Mouse (Mus musculus) layer of hippocampus, postnatal 25 days (tissue): Measurements from ENCODE around the gene Zfp385b. TPM values are rescaled to one million over a fixed set of nuclear protein-coding genes. Genes with fewer than 3 reads are reported as not detected.
A peak's percentile ranks its signal among the peaks of the same experiment; 100 is the strongest.
"Not testable (repeated sequence)": the region's sequence is repeated elsewhere in the genome, so short reads cannot be mapped to it uniquely, and the experiment has no call there.

Experiments
- DNase-seq, 2 experiments: peaks; one replicate each; pipeline ENCODE4 v3.0.0; 2022; ENCODE audit warnings: mixed read lengths in 2 of 2, low spot score in 1 of 2; ENCODE audit errors: extremely low spot score in 1 of 2
- total RNA-seq, 2 experiments: library from RNA; stranded (reverse); gene quantifications; 2 replicates each; pipeline ENCODE4 v1.2.3; 2021

Gene Zfp385b
- total RNA-seq, 2 experiments from 2014 or later: 47.4 to 49.1 TPM

- no peak for DNase-seq
Measured at GRCm38 (mm10) chr2:77495344-77495743, 324.1 kb downstream of the Zfp385b start.

DNA sequence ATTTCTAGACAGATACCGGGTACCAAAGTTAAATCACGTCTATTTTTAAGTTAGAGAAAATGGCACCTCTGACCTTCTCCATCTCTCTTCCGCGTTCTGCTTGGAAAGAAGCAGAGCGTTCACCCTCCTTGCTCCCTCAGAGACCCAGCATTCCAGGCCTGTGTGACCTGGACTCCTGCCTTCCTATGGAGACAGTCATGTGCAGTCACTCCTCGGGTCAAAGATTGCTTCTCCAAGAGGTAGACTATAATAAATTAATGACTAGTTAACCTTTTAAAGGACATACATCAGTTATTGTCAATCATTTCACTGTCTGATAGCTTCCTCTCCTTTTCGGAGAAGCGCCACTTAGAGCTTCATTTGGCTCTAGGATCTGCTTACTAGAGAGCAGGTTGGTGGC, 325.7 kb downstream of the Zfp385b start:
- no peak for DNase-seq

GRCm38 (mm10) chr2:77487151-77487550, 332.3 kb downstream of the Zfp385b start:
- no peak for DNase-seq

DNA sequence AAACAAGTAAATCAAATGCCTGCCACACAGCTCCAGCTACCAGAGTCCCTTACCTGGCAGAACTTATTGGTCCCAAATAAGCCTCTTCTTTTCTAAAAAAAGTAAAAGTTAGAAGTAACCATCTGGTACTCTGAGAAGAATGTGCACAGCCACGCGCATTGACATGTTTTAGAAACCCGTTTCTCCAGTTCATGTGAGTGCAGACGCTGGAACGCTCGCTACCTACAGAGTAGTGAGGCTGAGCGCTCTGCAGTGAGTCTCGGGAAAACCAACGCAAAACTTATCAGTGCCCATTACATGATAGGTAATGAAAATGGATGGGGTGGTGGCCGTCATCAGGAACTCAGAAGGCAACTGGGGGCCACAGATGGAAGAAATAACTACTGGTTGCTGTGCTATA, 338.2 kb downstream of the Zfp385b start:
- no peak for DNase-seq

DNA sequence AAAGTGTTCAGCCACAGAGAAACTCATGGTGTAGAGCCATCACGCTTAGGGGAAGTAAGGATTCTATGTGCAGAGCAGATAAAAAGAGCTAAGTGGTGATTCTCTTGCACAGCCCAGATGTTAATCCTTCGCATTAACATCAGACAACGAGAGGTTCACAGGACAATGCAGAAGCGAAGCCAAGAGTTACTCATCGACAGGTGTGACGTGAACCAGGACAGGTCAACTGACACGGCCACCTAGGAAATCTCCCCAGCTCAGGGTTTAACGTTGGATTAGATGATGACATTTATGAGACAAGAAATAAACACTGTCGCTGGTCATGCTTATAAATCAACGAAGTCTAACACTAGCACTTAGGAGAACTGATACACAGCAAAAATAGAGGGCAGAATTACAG, 341.9 kb downstream of the Zfp385b start:
- no peak for DNase-seq

DNA sequence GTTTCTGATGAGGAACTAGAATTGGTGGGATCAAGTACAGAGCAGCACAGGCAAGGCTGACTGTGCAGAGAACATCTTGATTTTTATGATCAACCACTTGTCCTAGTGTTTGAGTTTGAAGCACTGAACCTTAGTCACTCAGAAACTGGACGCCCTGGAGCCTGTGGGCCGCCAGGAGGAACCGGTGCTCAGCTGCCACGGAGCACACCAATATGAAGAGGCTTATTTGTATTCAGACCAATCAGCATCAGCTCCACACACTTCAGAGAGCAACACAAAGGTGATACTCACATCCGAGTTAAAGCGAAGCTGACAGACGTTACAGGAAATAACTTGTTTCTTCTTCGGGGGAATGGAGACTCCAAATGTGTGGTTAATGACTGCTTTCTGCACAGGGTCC, 343.0 kb downstream of the Zfp385b start:
- no peak for DNase-seq

GRCm38 (mm10) chr2:77472254-77472837, 347.1 kb downstream of the Zfp385b start:
- DNase-seq: no peak

DNA sequence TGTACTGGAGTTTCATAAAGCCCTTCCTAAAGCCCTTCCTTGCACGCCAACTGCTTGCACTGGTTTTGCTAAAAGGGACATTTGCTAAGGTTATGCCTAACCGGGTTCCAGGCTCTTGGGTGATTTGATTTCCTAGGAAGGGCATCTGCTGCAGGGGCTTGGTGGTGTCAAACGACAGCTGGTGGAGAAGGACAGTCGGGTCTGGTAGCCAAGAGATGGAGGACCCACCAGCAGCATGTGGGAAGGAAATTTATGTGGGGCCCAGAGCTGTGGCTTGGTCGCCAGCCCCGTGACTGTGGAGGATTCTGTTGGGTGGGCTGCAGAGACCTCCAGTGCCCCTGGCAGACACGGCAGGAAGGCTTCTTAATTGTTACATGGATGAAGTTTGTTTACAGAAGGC, 348.7 kb downstream of the Zfp385b start:
- DNase-seq: no peak

DNA sequence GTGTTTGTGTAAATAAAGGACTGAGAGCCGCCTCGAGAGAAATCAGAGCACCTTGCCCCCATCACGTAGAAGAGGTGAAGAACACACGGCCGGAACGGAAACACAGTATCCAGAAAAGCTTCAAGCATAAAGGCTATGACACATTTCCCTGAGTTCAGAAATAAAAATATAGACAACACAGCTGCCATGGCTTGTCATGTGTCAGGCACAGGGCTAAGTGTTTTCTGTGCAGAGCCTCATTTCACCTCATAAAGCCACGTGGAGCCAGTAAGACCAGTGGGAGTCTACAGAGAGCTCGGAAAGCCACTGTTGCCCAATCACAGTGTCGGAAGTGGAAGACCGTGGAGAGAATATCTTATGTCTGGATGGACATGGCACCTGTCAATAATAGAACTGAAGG, 358.0 kb downstream of the Zfp385b start:
- no peak for DNase-seq

- DNase-seq: no peak
Measured at GRCm38 (mm10) chr2:77460011-77460410, 359.4 kb downstream of the Zfp385b start.

DNA sequence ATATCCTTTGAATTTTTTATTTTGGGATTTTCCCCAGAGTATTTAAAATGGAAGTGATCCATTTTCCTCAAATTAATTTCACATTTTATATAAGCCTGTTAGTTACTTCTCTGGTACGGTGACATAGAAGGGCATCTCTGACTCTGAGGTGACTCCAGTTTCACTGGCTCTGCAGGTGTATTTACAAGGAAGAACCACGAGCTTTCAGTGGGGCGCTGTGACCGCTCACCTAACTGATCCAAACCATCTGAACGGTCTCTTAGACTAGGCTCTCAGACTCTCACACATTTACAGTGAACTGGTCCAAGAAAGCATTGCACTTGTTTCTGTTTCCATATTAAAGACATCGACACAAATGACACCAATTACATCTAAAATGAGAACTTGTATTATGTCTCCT, 361.0 kb downstream of the Zfp385b start:
- DNase-seq: no peak

GRCm38 (mm10) chr2:77457120-77457519, 362.3 kb downstream of the Zfp385b start:
- DNase-seq: no peak

DNA sequence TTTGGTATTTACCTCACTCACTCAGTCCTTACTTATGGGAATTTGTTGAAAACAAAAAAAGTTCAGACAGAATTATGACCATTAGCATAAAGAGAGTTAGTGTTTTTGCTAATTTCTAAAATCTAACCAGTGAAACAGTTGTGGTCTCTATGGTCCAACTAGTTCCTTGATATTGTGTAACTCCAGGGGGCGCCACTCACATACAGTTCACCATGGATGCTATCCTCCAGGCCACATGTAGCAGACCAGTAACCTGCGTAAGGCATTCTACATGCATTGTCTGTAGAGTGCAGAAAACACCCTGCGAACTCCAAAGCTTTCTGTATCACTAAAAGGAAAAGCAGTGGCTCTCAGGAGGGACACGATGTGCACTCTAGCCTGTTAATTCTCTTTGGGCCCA, 362.8 kb downstream of the Zfp385b start:
- peak in 1 of 2 experiments; percentile 65 for DNase-seq

DNA sequence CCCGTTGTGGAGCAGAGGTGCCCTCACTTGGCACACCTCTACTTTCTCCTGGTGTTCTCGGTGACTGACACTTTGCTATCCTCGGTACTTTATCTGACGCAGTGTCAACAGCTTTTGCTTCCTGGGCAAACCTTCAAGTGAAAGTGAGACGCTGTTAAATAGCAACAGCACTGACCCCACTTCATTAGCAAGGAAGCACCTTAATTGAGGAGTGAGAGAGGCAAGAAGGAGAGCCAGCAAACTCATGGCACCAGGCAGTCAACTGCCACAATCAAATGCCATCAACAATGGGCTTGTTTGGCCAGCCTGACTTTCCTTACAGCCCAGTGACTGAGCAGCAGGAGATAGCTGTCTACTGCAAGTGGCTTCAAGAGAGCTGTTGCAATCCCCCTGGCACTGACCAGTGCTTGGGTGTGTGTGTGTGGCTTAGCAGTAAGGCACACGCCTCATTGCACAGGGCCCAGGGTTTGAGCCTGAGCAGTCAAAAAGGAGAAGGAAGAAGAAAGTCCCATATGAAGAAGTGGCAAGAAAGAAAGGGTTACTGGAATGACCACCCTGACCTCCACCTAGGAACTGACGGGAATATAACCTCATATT, 365.0 kb downstream of the Zfp385b start:
- DNase-seq: no peak

DNA sequence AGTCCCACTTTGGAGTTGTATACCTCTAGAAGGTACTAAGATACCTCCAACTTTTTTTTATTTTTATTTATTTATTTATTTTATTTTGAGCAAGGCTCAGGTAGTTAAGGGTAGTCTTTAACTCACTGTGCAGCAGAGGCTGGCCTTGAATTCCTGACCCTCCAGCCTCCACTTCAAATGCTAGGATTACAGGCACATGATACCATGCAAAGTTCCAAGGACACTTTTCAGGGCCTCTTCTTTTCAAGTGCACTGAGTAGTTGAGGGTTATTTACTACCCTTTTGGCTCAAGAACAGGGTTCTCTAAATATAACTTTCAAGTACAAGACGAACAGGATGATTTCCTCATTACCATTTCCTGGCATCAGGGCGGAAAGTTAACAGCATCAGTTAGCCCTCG, 365.7 kb downstream of the Zfp385b start:
- no peak for DNase-seq

GRCm38 (mm10) chr2:77450017-77450416, 369.4 kb downstream of the Zfp385b start:
- not testable (repeated sequence) for DNase-seq

- no peak for DNase-seq
Measured at GRCm38 (mm10) chr2:77448951-77449480, 370.4 kb downstream of the Zfp385b start.

- no peak for DNase-seq
Measured at GRCm38 (mm10) chr2:77444282-77444681, 375.2 kb downstream of the Zfp385b start.

- no peak for DNase-seq
Measured at GRCm38 (mm10) chr2:77440591-77440990, 378.8 kb downstream of the Zfp385b start.

GRCm38 (mm10) chr2:77436241-77436759, 383.1 kb downstream of the Zfp385b start:
- DNase-seq: no peak

- no peak for DNase-seq
Measured at GRCm38 (mm10) chr2:77419476-77419875, 400.0 kb downstream of the Zfp385b start.

GRCm38 (mm10) chr2:77418078-77418477, 401.4 kb downstream of the Zfp385b start:
- DNase-seq: no peak
